In the genomic region with DNA sequence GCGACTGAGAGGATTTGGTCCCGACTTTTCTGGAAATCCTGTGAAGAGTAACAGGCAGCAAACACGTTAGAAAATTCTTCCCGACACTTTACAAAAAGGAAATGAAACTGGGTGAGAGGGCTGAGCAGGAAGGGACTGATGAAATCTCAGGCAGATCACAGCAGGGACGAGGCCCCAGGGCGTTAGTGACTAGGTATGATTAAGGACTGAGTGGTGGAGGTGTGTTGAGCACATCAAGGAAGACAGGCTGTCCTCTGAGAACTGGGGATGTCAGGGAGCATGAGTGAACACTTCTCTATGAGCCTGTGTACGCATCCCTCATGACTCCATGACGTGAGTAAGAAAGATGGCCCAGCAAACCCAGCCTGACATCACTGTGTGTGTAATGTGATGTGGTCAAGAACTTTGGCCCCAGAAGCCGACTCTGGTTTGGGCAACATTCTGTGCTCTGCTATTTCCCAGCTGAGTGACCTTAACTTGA, we compare ENCODE assay signal across 8 mouse cellular contexts. TPM values are rescaled to one million over a fixed set of nuclear protein-coding genes. Genes with fewer than 3 reads are reported as not detected.
DNase-seq lines count a peak whose midpoint lies in the region; ATAC-seq and TF ChIP-seq lines count a peak whose summit lies in the region.
"Had no signal": no experiment of that assay in that cellular context is flagged by ENCODE, and none has a peak within 500 bp of the region (broad histone marks: within the 10 kb centered on the region; RNA-seq: fewer than 3 reads in every experiment).

No protein-coding gene starts in this region.

- DNase-seq in kidney, adult 8-10 months, result no peak
- DNase-seq in NIH3T3 (ENCODE audit: low read depth), result peak; percentile 69
- peak; percentile 32 for DNase-seq in lung, postnatal 25 days (ENCODE audit: low spot score)
- DNase-seq in frontal cortex, postnatal 14 days (ENCODE audit: low spot score in 2 of 2), result no peak
- DNase-seq in urinary bladder, postnatal 25 days (ENCODE audit: low spot score), result no peak

- ATAC-seq in kidney, embryonic 15.5 days (replicated peaks; ENCODE audit: low FRiP score), result no peak

- H3K27me3 ChIP-seq in kidney, embryonic 15.5 days, result peaks cover 18% of the 10 kb centered on the region
- H3K27me3 ChIP-seq in C2C12 (ENCODE audit: control insufficient read depth, insufficient read depth, insufficient read length), result no peaks in the 10 kb centered on the region

- H3K9me3 ChIP-seq in kidney, embryonic 15.5 days (replicated peaks), result no peaks in the 10 kb centered on the region

- TF ChIP-seq CTCF in C2C12 (IDR thresholded peaks at IDR 0.05; ENCODE audit: control insufficient read depth, insufficient read depth, insufficient read length), result no peak

- H3K9ac ChIP-seq in kidney, embryonic 15.5 days, result no peak overlapping the region

- peaks cover 61% of the 10 kb centered on the region for H3K36me3 ChIP-seq in kidney, embryonic 15.5 days
- H3K36me3 ChIP-seq in C2C12 (ENCODE audit: control insufficient read depth, insufficient read depth), result peaks cover 33% of the 10 kb centered on the region

- WGBS in kidney, embryonic 15.5 days, result 57% methylated on average over 9 of the region's 9 CpGs

- H3K4me2 ChIP-seq in kidney, embryonic 15.5 days, result no peak overlapping the region

- H3K79me2 ChIP-seq in C2C12 (ENCODE audit: control insufficient read depth, insufficient read depth), result no peaks in the 10 kb centered on the region

- H3K27ac ChIP-seq in kidney, embryonic 15.5 days, result peak overlapping the region; percentile 82
- H3K27ac ChIP-seq: left cerebral cortex, adult 2 months had no signal

- H3K79me3 ChIP-seq in C2C12 (ENCODE audit: low read depth), result no peaks in the 10 kb centered on the region

- H3K4me1 ChIP-seq in kidney, embryonic 15.5 days, result peaks cover 34% of the 10 kb centered on the region

- H3K4me3 ChIP-seq in kidney, embryonic 15.5 days (replicated peaks), result no peak overlapping the region
- no peak overlapping the region for H3K4me3 ChIP-seq in C2C12 (ENCODE audit: insufficient read depth, poor library complexity, severe bottlenecking)
- H3K4me3 ChIP-seq: left cerebral cortex, adult 2 months had no signal

- peak overlapping the region; percentile 9 for H3ac ChIP-seq in C2C12 (ENCODE audit: control insufficient read depth, insufficient read length, low read depth)

TF ChIP-seq in C2C12, 6 proteins besides CTCF, POLR2A, EP300 and RAD21:
- TF ChIP-seq FOSL1 (IDR thresholded peaks at IDR 0.05; ENCODE audit: insufficient read depth, low read length, poor library complexity, severe bottlenecking) (no peak), CEBPB (IDR thresholded peaks at IDR 0.05; ENCODE audit: low read depth) (no peak), MYOG (IDR thresholded peaks at IDR 0.05; ENCODE audit: control insufficient read depth, extremely low read depth, insufficient read length) (no peak), USF1 (IDR thresholded peaks at IDR 0.05; ENCODE audit: low read depth) (no peak), MYOD1 (IDR thresholded peaks at IDR 0.05; ENCODE audit: control insufficient read depth, insufficient read length, low read depth) (no peak), MAX (IDR thresholded peaks at IDR 0.05) (no peak)

RNA-seq across cellular contexts. Expression of gene Fam166b, which starts 9.1 kb away (rescaled TPM):
- 0.27 and 0.44 TPM in 2 replicates for polyA plus RNA-seq in kidney, embryonic 15.5 days (2015; fragmentation: Nextera tagmentation; extraction: Ambion mirVana)
- 0.06 TPM for polyA plus RNA-seq in C2C12 (2012; fragmentation: generic; extraction: Trizol)

RNA-seq across cellular contexts. Expression of gene Tesk1, which starts 21.9 kb away (rescaled TPM):
- 5.9 and 7.4 TPM in 2 replicates for polyA plus RNA-seq in kidney, embryonic 15.5 days (2015; fragmentation: Nextera tagmentation; extraction: Ambion mirVana)
- polyA plus RNA-seq in C2C12 (2012; fragmentation: generic; extraction: Trizol), result 28.9 TPM

RNA-seq across cellular contexts. Expression of gene Cd72, which starts 34.6 kb away (rescaled TPM):
- polyA plus RNA-seq in kidney, embryonic 15.5 days (2015; fragmentation: Nextera tagmentation; extraction: Ambion mirVana), result 3.0 and 4.3 TPM in 2 replicates
- 1.5 TPM for polyA plus RNA-seq in C2C12 (2012; fragmentation: generic; extraction: Trizol)

RNA-seq across cellular contexts. Expression of gene Rusc2, which starts 38.1 kb away (rescaled TPM):
- 11.7 and 14.1 TPM in 2 replicates for polyA plus RNA-seq in kidney, embryonic 15.5 days (2015; fragmentation: Nextera tagmentation; extraction: Ambion mirVana)
- 18.8 TPM for polyA plus RNA-seq in C2C12 (2012; fragmentation: generic; extraction: Trizol)

Comparison
In these comparisons a context has a peak if more than half of its experiments do, and no peak if none do; other contexts are left out.
1. DNase-seq: peak in NIH3T3 (single experiment) and lung, postnatal 25 days (single experiment); none in kidney, adult 8-10 months (0 of 2), frontal cortex, postnatal 14 days (0 of 2) and urinary bladder, postnatal 25 days (single experiment).